Mouse (Mus musculus) CH12.LX (cell line): ENCODE results near the gene Ctla4. TPM values are rescaled to one million over a fixed set of nuclear protein-coding genes. Genes with fewer than 3 reads are reported as not detected.

Experiments
- DNase-seq: peaks from one replicate; pipeline ENCODE4 v3.0.0-alpha.2; 2013; ENCODE audit errors: extremely low read depth
- H3K27ac ChIP-seq: 2 replicates; pipeline ENCODE4 v1.5.1; 2012; ENCODE audit warnings: low read depth, mild to moderate bottlenecking, control low read depth, moderate library complexity; ENCODE audit not compliant: insufficient read depth
- H3K27me3 ChIP-seq: replicated peaks from 2 replicates; pipeline ENCODE3; 2012; ENCODE audit warnings: inconsistent platforms
- H3K36me3 ChIP-seq, 2 experiments: replicated peaks in 1 of 2; 2 replicates each; pipeline versions ENCODE3 to v1.6.1; 2012; ENCODE audit warnings: inconsistent platforms in 1 of 2, low read length in 1 of 2, mild to moderate bottlenecking in 1 of 2, mixed read lengths in 1 of 2, moderate library complexity in 1 of 2; ENCODE audit not compliant: control insufficient read depth in 1 of 2, insufficient read depth in 1 of 2
- H3K4me1 ChIP-seq, 2 experiments: 2 replicates each; pipeline ENCODE4 v1.6.1; 2012; ENCODE audit warnings: inconsistent platforms in 1 of 2, moderate library complexity in 1 of 2; ENCODE audit not compliant: insufficient read depth in 2 of 2, control insufficient read depth in 1 of 2
- H3K4me2 ChIP-seq: 2 replicates; pipeline ENCODE4 v1.6.1; 2012; ENCODE audit warnings: low read depth, mild to moderate bottlenecking, control low read depth; ENCODE audit not compliant: poor library complexity, insufficient read depth, severe bottlenecking
- H3K4me3 ChIP-seq, 3 experiments: fragments of 150-350 bp in 1 of 3; sonication (generic) in 1 of 3; replicated peaks in 1 of 3; 2 replicates each; pipeline versions ENCODE3 to v1.5.1; 2011 to 2012; ENCODE audit warnings: low read depth in 2 of 3, low read length in 2 of 3, mild to moderate bottlenecking in 2 of 3, moderate library complexity in 2 of 3, control low read depth in 1 of 3, improper control_type of control experiment in 1 of 3, inconsistent platforms in 1 of 3, mixed read lengths in 1 of 3; ENCODE audit not compliant: poor library complexity in 1 of 3
- H3K79me2 ChIP-seq: replicated peaks from 2 replicates; pipeline ENCODE4 v1.6.1; 2012; ENCODE audit warnings: mild to moderate bottlenecking, moderate library complexity; ENCODE audit not compliant: control insufficient read depth, poor library complexity, insufficient read depth, severe bottlenecking; ENCODE audit errors: extremely low read depth
- H3K9ac ChIP-seq: 2 replicates; pipeline ENCODE4 v1.6.1; 2012; ENCODE audit warnings: low read depth, mild to moderate bottlenecking, control low read depth, moderate library complexity; ENCODE audit not compliant: insufficient read depth
- H3K9me3 ChIP-seq: replicated peaks from 2 replicates; pipeline ENCODE3; 2012; ENCODE audit warnings: low read length, inconsistent platforms, mixed read lengths
- BHLHE40 ChIP-seq: IDR thresholded peaks from 2 replicates; pipeline ENCODE4 v1.6.1; 2011; ENCODE audit warnings: mild to moderate bottlenecking, low read depth, low read length, improper control_type of control experiment
- CHD1 ChIP-seq: IDR thresholded peaks from 2 replicates; pipeline ENCODE4 v1.6.1; 2012; ENCODE audit warnings: low read depth, low read length, improper control_type of control experiment, inconsistent platforms
- CHD2 ChIP-seq: IDR thresholded peaks from 2 replicates; pipeline ENCODE4 v1.6.1; 2011; ENCODE audit warnings: low read length, improper control_type of control experiment
- CTCF ChIP-seq, 2 experiments: IDR thresholded peaks in 1 of 2; conservative IDR thresholded peaks in 1 of 2; 2 replicates each; pipeline ENCODE4 v1.5.1; 2011 to 2012; ENCODE audit warnings: low read depth in 2 of 2, low read length in 2 of 2, improper control_type of control experiment in 1 of 2, inconsistent platforms in 1 of 2, mild to moderate bottlenecking in 1 of 2, moderate library complexity in 1 of 2
- E2F4 ChIP-seq: IDR thresholded peaks from 2 replicates; pipeline ENCODE4 v1.6.1; 2011; ENCODE audit warnings: low read depth, low read length, improper control_type of control experiment; ENCODE audit not compliant: insufficient replicate concordance
- ELF1 ChIP-seq: IDR thresholded peaks from 2 replicates; pipeline ENCODE4 v1.6.1; 2014; ENCODE audit warnings: low read depth, mild to moderate bottlenecking, inconsistent platforms, low read length, improper control_type of control experiment
- EP300 ChIP-seq: IDR thresholded peaks from 2 replicates; pipeline ENCODE4 v1.6.1; 2011; ENCODE audit warnings: low read length, improper control_type of control experiment
- ETS1 ChIP-seq: conservative IDR thresholded peaks from 2 replicates; pipeline ENCODE4 v1.6.1; 2012; ENCODE audit warnings: low read depth, mild to moderate bottlenecking, inconsistent platforms, low read length, improper control_type of control experiment, moderate library complexity
- GABPA ChIP-seq: IDR thresholded peaks from 2 replicates; pipeline ENCODE4 v1.6.1; 2012; ENCODE audit warnings: low read depth, low read length, improper control_type of control experiment, inconsistent platforms; ENCODE audit not compliant: insufficient replicate concordance
- HCFC1 ChIP-seq: IDR thresholded peaks from 2 replicates; pipeline ENCODE4 v1.6.1; 2012; ENCODE audit warnings: low read depth, mild to moderate bottlenecking, inconsistent platforms, low read length, improper control_type of control experiment
- IRF4 ChIP-seq: IDR thresholded peaks from 2 replicates; pipeline ENCODE4 v1.6.1; 2014; ENCODE audit warnings: low read depth, mild to moderate bottlenecking, inconsistent platforms, low read length, improper control_type of control experiment
- JUN ChIP-seq: IDR thresholded peaks from 2 replicates; pipeline ENCODE4 v1.6.1; 2011; ENCODE audit warnings: low read depth, mild to moderate bottlenecking, low read length, improper control_type of control experiment, moderate library complexity; ENCODE audit not compliant: insufficient read depth
- JUND ChIP-seq: conservative IDR thresholded peaks from 2 replicates; pipeline ENCODE4 v1.6.1; 2011; ENCODE audit warnings: low read depth, low read length, improper control_type of control experiment
- MAFK ChIP-seq: IDR thresholded peaks from 2 replicates; pipeline ENCODE4 v1.6.1; 2011; ENCODE audit warnings: low read length, improper control_type of control experiment; ENCODE audit not compliant: insufficient replicate concordance
- MAX ChIP-seq: IDR thresholded peaks from 2 replicates; pipeline ENCODE4 v1.6.1; 2011; ENCODE audit warnings: low read length, improper control_type of control experiment
- MAZ ChIP-seq: IDR thresholded peaks from 2 replicates; pipeline ENCODE4 v1.6.1; 2012; ENCODE audit warnings: low read depth, mild to moderate bottlenecking, inconsistent platforms, low read length, improper control_type of control experiment, moderate library complexity
- MEF2A ChIP-seq: IDR thresholded peaks from 2 replicates; pipeline ENCODE4 v1.6.1; 2014; ENCODE audit warnings: low read depth, mild to moderate bottlenecking, inconsistent platforms, low read length, improper control_type of control experiment, borderline replicate concordance
- MXI1 ChIP-seq: IDR thresholded peaks from 2 replicates; pipeline ENCODE4 v1.6.1; 2011; ENCODE audit warnings: mild to moderate bottlenecking, low read depth, low read length, improper control_type of control experiment
- MYC ChIP-seq: IDR thresholded peaks from 2 replicates; pipeline ENCODE4 v1.6.1; 2011; ENCODE audit warnings: low read depth, mild to moderate bottlenecking, improper control_type of control experiment, low read length
- NELFE ChIP-seq: IDR thresholded peaks from 2 replicates; pipeline ENCODE4 v1.6.1; 2011; ENCODE audit warnings: low read depth, low read length, improper control_type of control experiment
- POLR2A ChIP-seq: IDR thresholded peaks from 2 replicates; pipeline ENCODE4 v1.6.1; 2011; ENCODE audit warnings: low read depth, mild to moderate bottlenecking, improper control_type of control experiment, low read length
- POLR2AphosphoS2 ChIP-seq: IDR thresholded peaks from 2 replicates; pipeline ENCODE4 v1.6.1; 2011; ENCODE audit warnings: low read depth, low read length, improper control_type of control experiment
- RAD21 ChIP-seq: IDR thresholded peaks from 2 replicates; pipeline ENCODE4 v1.6.1; 2011; ENCODE audit warnings: low read depth, mild to moderate bottlenecking, low read length, improper control_type of control experiment, moderate library complexity
- RCOR1 ChIP-seq: conservative IDR thresholded peaks from 2 replicates; pipeline ENCODE4 v1.6.1; 2012; ENCODE audit warnings: low read depth, mild to moderate bottlenecking, inconsistent platforms, low read length, improper control_type of control experiment
- SIN3A ChIP-seq: IDR thresholded peaks from 2 replicates; pipeline ENCODE4 v1.6.1; 2012; ENCODE audit warnings: low read length, improper control_type of control experiment, inconsistent platforms
- SMC3 ChIP-seq: IDR thresholded peaks from 2 replicates; pipeline ENCODE4 v1.6.1; 2011; ENCODE audit warnings: low read depth, low read length, improper control_type of control experiment
- TBP ChIP-seq: conservative IDR thresholded peaks from 2 replicates; pipeline ENCODE4 v1.6.1; 2011; ENCODE audit warnings: low read depth, low read length, improper control_type of control experiment
- TCF12 ChIP-seq: IDR thresholded peaks from 2 replicates; pipeline ENCODE4 v1.6.1; 2014; ENCODE audit warnings: low read depth, mild to moderate bottlenecking, inconsistent platforms, low read length, improper control_type of control experiment
- UBTF ChIP-seq: IDR thresholded peaks from 2 replicates; pipeline ENCODE4 v1.6.1; 2012; ENCODE audit warnings: low read depth, mild to moderate bottlenecking, inconsistent platforms, low read length, improper control_type of control experiment, moderate library complexity
- USF1 ChIP-seq: IDR thresholded peaks from 2 replicates; pipeline ENCODE4 v1.6.1; 2014; ENCODE audit warnings: low read depth, mild to moderate bottlenecking, inconsistent platforms, low read length, improper control_type of control experiment
- USF2 ChIP-seq: conservative IDR thresholded peaks from 2 replicates; pipeline ENCODE4 v1.6.1; 2011; ENCODE audit warnings: low read depth, low read length, improper control_type of control experiment
- ZC3H11A ChIP-seq: IDR thresholded peaks from 2 replicates; pipeline ENCODE4 v1.6.1; 2012; ENCODE audit warnings: low read depth, mild to moderate bottlenecking, inconsistent platforms, low read length, improper control_type of control experiment
- ZKSCAN1 ChIP-seq: IDR thresholded peaks from 2 replicates; pipeline ENCODE4 v1.6.1; 2012; ENCODE audit warnings: low read depth, inconsistent platforms, low read length, improper control_type of control experiment, borderline replicate concordance
- ZMIZ1 ChIP-seq: IDR thresholded peaks from 2 replicates; pipeline ENCODE4 v1.6.1; 2012; ENCODE audit warnings: low read depth, mild to moderate bottlenecking, inconsistent platforms, low read length, improper control_type of control experiment
- dilution Hi-C: fragments of 300-500 bp; cut with MboI; formaldehyde crosslinking; loops from 2 replicates; pipeline ENCODE4 v1.14.3; 2020; ENCODE audit warnings: low sequenced_read_pairs; ENCODE audit not compliant: extremely low pct_unique_long_range_greater_than_20kb, extremely low pct_ligation_motif_present
- in situ Hi-C: fragments of 300-500 bp; cut with MboI; formaldehyde crosslinking; loops from 3 replicates; pipeline ENCODE4 v1.14.3; 2019; ENCODE audit warnings: low sequenced_read_pairs, low pct_ligation_motif_present, low pct_unique_long_range_greater_than_20kb, mixed read lengths
- polyA plus RNA-seq: library from polyadenylated mRNA; unstranded; fragments of >175 nt; gene quantifications from 2 replicates; pipeline ENCODE4 v1.2.1, GENCODE M21; 2012; ENCODE audit warnings: low read depth; ENCODE audit not compliant: insufficient read length
- total RNA-seq, 2 experiments: library from RNA; depleted of rRNA; stranded (reverse); fragments of 300-350 nt in 1 of 2; fragments of >200 nt in 1 of 2; gene quantifications; 2 replicates each; pipeline ENCODE4 v1.2.3; 2012 to 2014

Ctla4 gene
- total and polyA plus RNA-seq, 3 experiments, result 11.6 to 54.7 (median 53.7) TPM

- H3K27me3 ChIP-seq, result no peaks in the 10 kb centered on the region
- TF ChIP-seq GABPA, result no peak
- no peak for TF ChIP-seq POLR2AphosphoS2
- TF ChIP-seq IRF4, result peak; percentile 100
- TF ChIP-seq ELF1, result no peak
- no peak for TF ChIP-seq SMC3
- TF ChIP-seq TCF12, result peak; percentile 97
- TF ChIP-seq RCOR1, result peak; percentile 95
- TF ChIP-seq TBP, result no peak
- peak; percentile 99 for TF ChIP-seq SIN3A
- TF ChIP-seq USF1, result no peak
- no peak for TF ChIP-seq NELFE
- no peak for TF ChIP-seq MAZ
- 0 out of 2 replicates have a peak, but pooled peaks have one; percentile 31 for TF ChIP-seq POLR2A
- TF ChIP-seq MAFK, result 0 out of 2 replicates have a peak, but pooled peaks have one; percentile 60
- peak; percentile 47 for TF ChIP-seq HCFC1
- no peak for TF ChIP-seq CHD1
- 0 out of 2 replicates have a peak, but pooled peaks have one; percentile 17 for TF ChIP-seq ZMIZ1
- TF ChIP-seq E2F4, result no peak
- no peak for TF ChIP-seq USF2
- TF ChIP-seq MEF2A, result peak; percentile 90
- TF ChIP-seq MXI1, result peak; percentile 91
- TF ChIP-seq EP300, result peak; percentile 99
- TF ChIP-seq JUN, result peak; percentile 98
- peak; percentile 94 for TF ChIP-seq MAX
- no peak for TF ChIP-seq UBTF
- TF ChIP-seq ZC3H11A, result no peak
- TF ChIP-seq BHLHE40, result peak; percentile 98
- peak; percentile 75 for TF ChIP-seq CHD2
- no peak for TF ChIP-seq ZKSCAN1
- TF ChIP-seq RAD21, result no peak
- TF ChIP-seq ETS1, result peak; percentile 99
- peak; percentile 96 for TF ChIP-seq MYC
- TF ChIP-seq JUND, result peak; percentile 99
- no peak for TF ChIP-seq CTCF (conservative IDR thresholded peaks at IDR 0.05 in 1 of 2, IDR thresholded peaks at IDR 0.05 in 1 of 2; ENCODE audit: low read depth in 2 of 2, low read length in 2 of 2)
- H3K27ac ChIP-seq, result peak overlapping the region; percentile 95
- peak overlapping the region; percentile 70 for H3K4me2 ChIP-seq
- peak overlapping the region; percentile 47 for H3K9ac ChIP-seq
- H3K4me1 ChIP-seq, result peaks cover 29 to 88% of the 10 kb centered on the region in 2 experiments
- peak; percentile 93 for DNase-seq
- H3K9me3 ChIP-seq, result no peaks in the 10 kb centered on the region
- no peak overlapping the region for H3K4me3 ChIP-seq
- in situ Hi-C loops (no loop called here), dilution Hi-C loops (no loop called here)
- H3K36me3 ChIP-seq, result peaks cover 8 to 23% of the 10 kb centered on the region in 2 experiments
- peaks cover 45% of the 10 kb centered on the region for H3K79me2 ChIP-seq
Measured at GRCm38 (mm10) chr1:60913305-60913704, 26.5 kb downstream of the Ctla4 start.
